Mouse (Mus musculus) small intestine, adult 2 months (tissue): ENCODE data around the gene Cacna1c. TPM values are rescaled to one million over a fixed set of nuclear protein-coding genes. Genes with fewer than 3 reads are reported as not detected.

Experiments used
- H3K27ac ChIP-seq: fragments of 200-500 bp; 2 replicates; pipeline ENCODE4 v1.5.1; 2012; ENCODE audit warnings: low read depth, low read length, control low read depth, inconsistent platforms; ENCODE audit not compliant: insufficient read depth
- H3K27me3 ChIP-seq: fragments of 200-500 bp; 2 replicates; pipeline ENCODE4 v1.6.1; 2012; ENCODE audit warnings: mild to moderate bottlenecking, moderate library complexity, low read length, inconsistent platforms; ENCODE audit not compliant: control insufficient read depth, insufficient read depth
- H3K36me3 ChIP-seq: fragments of 200-500 bp; 2 replicates; pipeline ENCODE4 v1.6.1; 2012; ENCODE audit warnings: mild to moderate bottlenecking, low read length, control low read depth, inconsistent platforms; ENCODE audit not compliant: control insufficient read depth, insufficient read depth
- H3K4me1 ChIP-seq: fragments of 200-500 bp; 2 replicates; pipeline ENCODE4 v1.6.1; 2012; ENCODE audit warnings: low read length, inconsistent platforms, mixed read lengths; ENCODE audit not compliant: control insufficient read depth, insufficient read depth, insufficient read length
- H3K4me3 ChIP-seq: fragments of 200-500 bp; 2 replicates; pipeline ENCODE4 v1.5.1; 2012; ENCODE audit warnings: low read depth, mild to moderate bottlenecking, control low read depth, inconsistent platforms, low read length, moderate library complexity
- CTCF ChIP-seq: fragments of 200-500 bp; IDR thresholded peaks from 2 replicates; pipeline ENCODE4 v1.5.1; 2012; ENCODE audit warnings: low read depth, mild to moderate bottlenecking, control low read depth, inconsistent platforms, low read length, moderate library complexity, mixed read lengths; ENCODE audit not compliant: insufficient replicate concordance, insufficient read length; ENCODE audit errors: extremely low read depth
- POLR2A ChIP-seq: fragments of 200-500 bp; IDR thresholded peaks from 2 replicates; pipeline ENCODE4 v1.6.1; 2012; ENCODE audit warnings: low read depth, mild to moderate bottlenecking, control low read depth, inconsistent platforms, low read length, moderate library complexity
- WGBS: fragments of 180-500 bp; shearing (Covaris S2); methylation state at CpG from one replicate; pipeline ENCODE4 v1.1.7; 2018; 5-methylcytosine and 5-hydroxymethylcytosine counted together
- polyA plus RNA-seq: library from polyadenylated mRNA; depleted of rRNA; stranded (reverse); fragments of >200 nt; gene quantifications from 2 replicates; pipeline ENCODE4 v1.2.3, GENCODE M21; 2012

Cacna1c gene
- polyA plus RNA-seq, 1 experiment: 2.6 TPM

DNA sequence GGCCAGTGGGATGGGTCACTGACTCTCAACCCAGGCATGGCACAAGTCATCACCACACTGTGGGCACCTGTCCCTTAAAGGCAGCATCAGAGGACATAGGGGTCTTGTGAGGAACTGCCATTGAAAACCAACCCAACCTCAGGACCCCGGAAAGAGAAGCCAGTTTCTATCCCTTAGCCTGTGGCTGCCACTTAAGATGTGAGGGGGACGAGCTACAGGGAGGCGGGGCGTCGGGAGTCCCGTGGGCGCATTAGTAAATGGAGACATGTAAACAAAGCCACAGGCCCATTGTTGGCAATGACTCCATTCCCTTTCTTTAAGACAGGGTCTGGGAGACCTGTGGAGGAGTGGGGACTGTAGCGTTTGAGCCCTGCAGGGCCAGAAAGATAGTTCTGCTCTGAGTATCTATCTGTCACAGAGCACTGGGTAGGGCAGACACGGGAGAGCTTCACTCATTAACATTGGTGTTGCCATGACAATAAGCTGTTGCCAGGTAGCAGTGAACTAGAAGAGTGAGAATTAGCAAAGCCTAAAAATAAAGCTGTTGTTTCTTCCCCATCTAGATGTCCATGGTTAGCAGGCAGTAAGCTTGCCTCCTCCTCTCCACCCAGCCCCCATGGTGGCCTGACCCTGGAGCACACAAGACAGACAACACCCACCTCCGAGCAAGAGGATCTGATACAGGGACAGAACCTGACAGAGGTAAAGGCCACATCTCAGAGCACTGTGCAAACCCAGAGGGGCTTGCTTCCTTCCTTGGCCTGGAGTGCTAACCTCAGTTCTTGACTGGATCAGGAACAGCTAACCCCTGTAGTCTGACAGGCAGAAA is 218.6 kb downstream of the Cacna1c start:
- WGBS: 33% methylated on average over 10 of the region's 10 CpGs
- Histone ChIP-seq H3K36me3 (no peaks in the 10 kb centered on the region), H3K27ac (no peak overlapping the region), H3K4me3 (no peak overlapping the region), H3K27me3 (no peaks in the 10 kb centered on the region), H3K4me1 (no peaks in the 10 kb centered on the region)
- TF ChIP-seq CTCF (no peak), POLR2A (no peak)

DNA sequence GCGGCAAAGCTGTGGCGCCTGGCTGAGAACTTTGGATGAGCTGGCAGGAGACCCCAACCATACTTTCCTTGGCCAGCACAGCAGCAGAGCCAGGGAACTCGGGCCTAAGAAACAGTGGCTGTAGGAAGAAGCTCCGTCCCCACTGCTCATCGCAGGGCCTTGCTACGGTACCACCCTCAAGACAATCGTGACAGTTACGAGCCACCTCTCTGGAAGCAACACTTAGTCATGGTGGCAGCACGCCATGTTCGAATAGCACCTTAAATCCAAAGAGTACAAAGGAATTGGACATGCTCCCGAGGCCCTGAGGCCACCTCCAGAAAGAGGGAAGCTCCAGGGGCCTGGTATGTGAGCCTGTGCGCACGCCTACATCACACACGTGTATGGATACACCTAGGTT is 219.6 kb downstream of the Cacna1c start:
- no peak overlapping the region for H3K4me3 ChIP-seq
- H3K4me1 ChIP-seq: no peaks in the 10 kb centered on the region
- WGBS: 82% methylated on average over 14 of the region's 14 CpGs
- no peaks in the 10 kb centered on the region for H3K27me3 ChIP-seq
- H3K27ac ChIP-seq: no peak overlapping the region
- no peaks in the 10 kb centered on the region for H3K36me3 ChIP-seq
- TF ChIP-seq CTCF (no peak), POLR2A (no peak)

DNA sequence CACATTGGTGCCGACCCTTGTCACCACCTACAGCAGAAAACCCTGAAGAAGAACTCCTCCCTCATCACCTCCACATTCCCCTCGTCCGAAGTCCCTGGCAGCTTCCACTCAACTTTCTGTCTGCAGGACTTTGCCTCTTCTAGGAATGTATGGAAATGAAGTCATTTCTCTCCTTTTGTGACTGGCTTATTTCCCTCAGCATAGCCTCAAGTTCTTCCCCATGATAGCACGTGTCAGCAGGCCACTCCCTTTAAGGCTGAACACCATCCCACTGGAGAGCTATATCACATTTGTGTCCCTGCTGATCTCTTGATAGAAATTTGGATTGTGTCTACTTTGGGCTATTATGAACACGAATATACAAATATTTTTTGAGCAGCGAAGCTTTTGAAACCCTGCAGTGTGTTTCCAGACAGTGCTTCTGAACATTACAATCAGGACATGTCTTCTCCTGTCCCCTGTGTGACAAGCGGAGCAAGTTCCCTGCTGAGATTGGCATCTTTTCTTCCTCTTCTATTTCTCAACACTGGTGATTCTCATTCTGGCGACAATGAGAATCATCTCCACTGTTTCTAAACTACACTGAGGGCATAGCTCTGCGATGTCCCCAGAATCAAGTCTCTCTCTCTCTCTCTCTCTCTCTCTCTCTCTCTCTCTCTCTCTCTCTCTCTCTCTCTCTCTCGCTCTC is 224.2 kb downstream of the Cacna1c start:
- no peaks in the 10 kb centered on the region for H3K36me3 ChIP-seq
- no peak overlapping the region for H3K4me3 ChIP-seq
- H3K4me1 ChIP-seq: no peaks in the 10 kb centered on the region
- H3K27ac ChIP-seq: no peak overlapping the region
- 52% methylated on average over 9 of the region's 10 CpGs for WGBS
- TF ChIP-seq POLR2A (no peak), CTCF (no peak)
- no peaks in the 10 kb centered on the region for H3K27me3 ChIP-seq

DNA sequence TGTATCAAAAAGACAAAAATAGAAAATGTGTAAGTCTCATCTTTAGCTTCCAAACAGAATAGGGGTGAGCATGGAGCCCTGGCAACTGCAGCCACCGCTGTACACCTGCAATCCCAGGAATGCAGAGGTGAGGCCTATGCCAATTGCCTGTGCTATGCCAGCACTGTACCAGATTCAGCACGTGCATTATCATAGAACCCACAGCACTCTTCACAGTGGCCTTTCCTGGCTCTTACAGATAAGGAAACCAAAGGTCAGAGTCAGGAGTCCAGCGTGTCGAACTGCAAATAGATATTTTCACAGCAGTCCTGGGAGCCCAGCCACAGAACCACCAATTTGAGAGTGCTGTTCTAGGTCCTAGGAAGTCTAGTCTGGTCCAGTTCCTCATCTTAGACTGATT is 227.4 kb downstream of the Cacna1c start:
- TF ChIP-seq CTCF (no peak), POLR2A (no peak)
- H3K27me3 ChIP-seq: no peaks in the 10 kb centered on the region
- no peak overlapping the region for H3K27ac ChIP-seq
- H3K4me3 ChIP-seq: no peak overlapping the region
- H3K4me1 ChIP-seq: no peaks in the 10 kb centered on the region
- H3K36me3 ChIP-seq: no peaks in the 10 kb centered on the region
- 23% methylated on average over 4 of the region's 4 CpGs for WGBS

DNA sequence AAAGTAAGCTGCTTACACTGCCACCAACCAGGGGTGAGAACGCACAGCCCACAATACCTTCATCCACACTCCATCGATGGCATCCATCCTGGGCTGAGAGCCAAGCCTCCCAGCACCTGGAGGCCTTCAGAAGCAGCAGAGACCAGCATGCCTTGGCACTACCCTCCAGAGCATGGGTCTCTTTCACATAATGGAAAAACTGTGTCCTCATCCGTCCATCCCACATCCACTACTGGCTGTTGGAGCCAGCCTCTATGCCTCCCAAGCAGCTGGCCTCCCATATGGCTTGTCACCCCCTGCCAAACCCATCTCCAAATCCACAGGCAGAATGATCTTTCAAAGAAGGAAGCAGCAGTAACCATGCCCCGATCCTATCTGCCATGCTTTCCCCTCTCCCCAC is 229.3 kb downstream of the Cacna1c start:
- WGBS: 65% methylated on average over 4 of the region's 4 CpGs
- H3K4me1 ChIP-seq: peaks cover 2% of the 10 kb centered on the region; the same call in 1 of the 2 replicates
- H3K4me3 ChIP-seq: no peak overlapping the region
- TF ChIP-seq POLR2A: no peak
- TF ChIP-seq CTCF: no peak
- no peaks in the 10 kb centered on the region for H3K27me3 ChIP-seq
- no peaks in the 10 kb centered on the region for H3K36me3 ChIP-seq
- no peak overlapping the region for H3K27ac ChIP-seq

DNA sequence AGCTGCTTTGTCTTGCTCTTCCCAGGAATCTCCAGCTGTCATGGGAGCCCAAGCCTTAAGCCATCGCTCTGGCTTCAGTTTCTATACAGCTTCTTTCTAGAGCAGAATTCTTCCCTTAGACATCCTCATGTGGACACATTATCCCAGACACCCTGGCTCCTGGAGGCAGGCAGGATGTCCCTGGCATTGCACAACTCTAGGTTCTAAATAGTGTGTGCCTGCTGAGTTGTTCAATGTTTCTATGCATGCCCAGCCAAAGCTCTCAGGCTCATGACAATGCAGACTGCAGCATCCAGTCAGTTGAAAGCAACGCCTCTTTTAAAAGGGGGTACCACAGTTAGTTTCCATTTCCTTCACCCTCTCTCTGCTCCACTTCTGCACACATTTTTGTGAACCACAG is 230.6 kb downstream of the Cacna1c start:
- WGBS: 90% methylated on average over 2 of the region's 2 CpGs
- Histone ChIP-seq H3K27me3 (no peaks in the 10 kb centered on the region), H3K27ac (no peak overlapping the region), H3K4me3 (no peak overlapping the region), H3K36me3 (no peaks in the 10 kb centered on the region), H3K4me1 (peaks cover 2% of the 10 kb centered on the region; the same call in 1 of the 2 replicates)
- TF ChIP-seq POLR2A (no peak), CTCF (no peak)

DNA sequence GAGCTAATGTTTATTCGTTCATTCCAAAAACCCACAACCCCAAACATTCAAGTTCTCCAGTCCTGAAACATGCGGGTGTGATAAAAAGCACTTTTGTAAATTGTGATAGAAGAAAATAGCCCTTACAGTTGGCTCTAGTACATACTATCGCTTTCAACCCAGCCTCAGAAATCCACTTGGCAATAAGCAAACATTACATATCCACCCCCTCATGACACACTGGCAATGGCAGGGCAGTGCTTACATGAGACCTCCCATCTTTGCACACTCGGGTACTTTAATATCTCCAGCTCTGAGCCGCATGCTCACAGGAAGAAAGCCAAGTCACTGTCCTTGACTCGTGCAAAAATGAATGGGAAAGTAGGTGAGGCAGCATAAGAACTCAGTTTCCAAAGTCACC is 232.4 kb downstream of the Cacna1c start:
- no peaks in the 10 kb centered on the region for H3K27me3 ChIP-seq
- peaks cover 2% of the 10 kb centered on the region; the same call in 1 of the 2 replicates for H3K4me1 ChIP-seq
- no peak overlapping the region for H3K4me3 ChIP-seq
- no peaks in the 10 kb centered on the region for H3K36me3 ChIP-seq
- WGBS: 47% methylated on average over 6 of the region's 6 CpGs
- TF ChIP-seq POLR2A (no peak), CTCF (no peak)
- H3K27ac ChIP-seq: no peak overlapping the region
